Mouse (Mus musculus) ES-E14 (cell line): ENCODE data around the gene Ivns1abp.

Source experiments
- CHD2 ChIP-seq: IDR thresholded peaks from 2 replicates; pipeline ENCODE4 v1.6.1; 2014; ENCODE audit warnings: mild to moderate bottlenecking, low read depth, low read length, inconsistent platforms
- ZC3H11A ChIP-seq: IDR thresholded peaks from 2 replicates; pipeline ENCODE4 v1.6.1; 2012; ENCODE audit warnings: low read depth, mild to moderate bottlenecking, inconsistent platforms, low read length, borderline replicate concordance
- ZNF384 ChIP-seq: IDR thresholded peaks from 2 replicates; pipeline ENCODE4 v1.6.1; 2012; ENCODE audit warnings: low read depth, low read length, inconsistent platforms

DNA sequence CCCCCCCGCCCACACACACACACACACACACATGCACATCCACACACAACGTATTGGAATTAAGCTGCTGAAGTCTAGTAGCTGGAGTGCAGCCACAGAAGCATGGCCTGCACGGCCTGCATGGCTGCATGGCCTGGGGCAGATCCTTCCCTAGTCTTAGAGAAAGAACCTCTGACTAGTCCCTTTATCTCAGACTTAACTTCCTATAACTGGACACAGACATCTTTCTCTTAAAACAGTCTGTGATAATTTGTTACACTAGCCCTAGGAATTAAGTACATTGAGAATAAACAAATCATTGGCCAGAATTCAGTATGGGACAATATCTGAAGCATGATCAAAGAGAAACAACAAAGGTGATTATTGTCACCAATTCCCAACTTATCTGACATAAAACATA, 2.0 kb upstream of the Ivns1abp start:
- TF ChIP-seq ZC3H11A (no peak), ZNF384 (no peak), CHD2 (no peak)
